Mouse (Mus musculus) intestine, postnatal 0 days (tissue): Measurements from ENCODE around the gene Xrra1. TPM values are rescaled to one million over a fixed set of nuclear protein-coding genes. Genes with fewer than 3 reads are reported as not detected.

Source experiments
- ATAC-seq: fragments of 200-750 bp; cut with Nextera tagmentation; 2 replicates; pipeline ENCODE4 v1.8.0; 2017; ENCODE audit warnings: mild to moderate bottlenecking, moderate TSS enrichment, moderate library complexity
- H3K27ac ChIP-seq: fragments of 300-500 bp; sonication (generic); 2 replicates; pipeline ENCODE4 v1.5.1; 2014; ENCODE audit warnings: mild to moderate bottlenecking, low read depth, low read length, moderate library complexity
- H3K27me3 ChIP-seq: fragments of 300-500 bp; sonication (generic); replicated peaks from 2 replicates; pipeline ENCODE4 v1.6.1; 2014; ENCODE audit warnings: low read length, mixed read lengths; ENCODE audit not compliant: control insufficient read depth, insufficient read depth
- H3K36me3 ChIP-seq: fragments of 300-500 bp; sonication (generic); 2 replicates; pipeline ENCODE4 v1.6.1; 2014; ENCODE audit warnings: mild to moderate bottlenecking, moderate library complexity; ENCODE audit not compliant: control insufficient read depth, insufficient read depth
- H3K4me1 ChIP-seq: fragments of 300-500 bp; sonication (generic); replicated peaks from 2 replicates; pipeline ENCODE4 v1.6.1; 2014; ENCODE audit warnings: antibody characterized with exemption, low read length, mixed read lengths; ENCODE audit not compliant: control insufficient read depth, insufficient read depth
- H3K4me2 ChIP-seq: fragments of 300-500 bp; sonication (generic); replicated peaks from 2 replicates; pipeline ENCODE4 v1.6.1; 2014; ENCODE audit warnings: low read depth, mild to moderate bottlenecking, moderate library complexity
- H3K4me3 ChIP-seq: fragments of 300-500 bp; sonication (generic); 2 replicates; pipeline ENCODE4 v1.5.1; 2014; ENCODE audit warnings: low read depth, low read length
- H3K9ac ChIP-seq: fragments of 300-500 bp; sonication (generic); 2 replicates; pipeline ENCODE4 v1.6.1; 2014; ENCODE audit warnings: mild to moderate bottlenecking, low read depth, low read length
- H3K9me3 ChIP-seq: fragments of 300-500 bp; sonication (generic); 2 replicates; pipeline ENCODE4 v1.6.1; 2016; ENCODE audit warnings: mixed run types; ENCODE audit not compliant: control insufficient read depth
- CTCF ChIP-seq: sonication (generic); IDR thresholded peaks from 2 replicates; pipeline ENCODE4 v1.5.1; 2016; ENCODE audit warnings: low read depth, mild to moderate bottlenecking, control low read depth, antibody characterized with exemption, moderate library complexity
- WGBS: fragments of 180-500 bp; shearing (Covaris S2); extraction: QIAGEN DNeasy Blood & Tissue Kit; methylation state at CpG from one replicate; pipeline ENCODE4 v1.1.7; 2014; 5-methylcytosine and 5-hydroxymethylcytosine counted together
- polyA plus RNA-seq: library from polyadenylated mRNA; unstranded; fragments of >200 nt; fragmentation: Nextera tagmentation; extraction: Ambion mirVana; gene quantifications from 2 replicates; pipeline ENCODE4 v1.2.1, GENCODE M21; 2015

Xrra1 gene
- polyA plus RNA-seq, 1 experiment from 2014 or later, result 0.17 TPM

DNA sequence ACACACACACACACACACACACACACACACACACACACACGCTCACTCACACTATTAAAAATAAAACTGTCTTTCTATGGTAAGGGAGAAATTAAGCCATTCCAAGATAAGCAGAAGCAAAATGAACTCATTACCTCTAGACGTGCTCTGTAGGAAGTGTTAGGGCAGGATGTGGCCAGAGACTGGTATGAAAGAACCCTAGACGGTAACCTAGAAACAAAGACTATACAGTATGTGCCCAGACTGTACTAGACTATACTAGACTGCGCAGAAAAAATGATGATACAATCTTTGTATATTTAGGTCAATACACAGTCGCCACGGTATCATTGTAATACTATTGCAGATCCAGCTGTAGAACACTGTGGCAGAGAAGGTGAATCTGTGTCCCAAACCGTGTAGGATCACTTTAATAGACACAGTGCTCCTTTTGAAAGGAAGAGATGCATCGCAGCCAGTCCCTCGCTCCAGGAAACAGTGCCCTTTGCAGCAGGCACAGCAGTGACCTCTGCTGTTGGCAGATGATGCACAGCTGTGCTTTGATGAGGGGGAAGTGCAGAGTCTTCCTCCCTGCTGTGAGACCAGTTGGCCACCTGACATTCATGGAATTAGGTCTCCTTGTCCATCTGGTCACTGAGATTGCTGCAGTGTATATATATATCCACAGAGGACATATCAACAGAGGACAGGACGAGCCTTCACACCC lies 30.4 kb downstream of the Xrra1 start:
- 45% methylated on average over 10 of the region's 10 CpGs for WGBS
- H3K4me3 ChIP-seq, result no peak overlapping the region
- no peaks in the 10 kb centered on the region for H3K27me3 ChIP-seq
- H3K4me2 ChIP-seq, result no peak overlapping the region
- no peaks in the 10 kb centered on the region for H3K36me3 ChIP-seq
- no peak overlapping the region for H3K27ac ChIP-seq
- no peaks in the 10 kb centered on the region for H3K4me1 ChIP-seq
- ATAC-seq, result no peak
- H3K9me3 ChIP-seq, result no peaks in the 10 kb centered on the region
- no peak overlapping the region for H3K9ac ChIP-seq
- peak; percentile 66 for TF ChIP-seq CTCF

- WGBS, result 67% methylated on average over 3 of the region's 3 CpGs
- Histone ChIP-seq H3K4me2 (no peak overlapping the region), H3K4me1 (no peaks in the 10 kb centered on the region), H3K27ac (no peak overlapping the region), H3K36me3 (no peaks in the 10 kb centered on the region), H3K27me3 (no peaks in the 10 kb centered on the region), H3K9me3 (no peaks in the 10 kb centered on the region), H3K4me3 (no peak overlapping the region), H3K9ac (no peak overlapping the region)
- no peak for ATAC-seq
- TF ChIP-seq CTCF, result no peak
Measured at GRCm38 (mm10) chr7:99890168-99890755, 31.3 kb downstream of the Xrra1 start.

DNA sequence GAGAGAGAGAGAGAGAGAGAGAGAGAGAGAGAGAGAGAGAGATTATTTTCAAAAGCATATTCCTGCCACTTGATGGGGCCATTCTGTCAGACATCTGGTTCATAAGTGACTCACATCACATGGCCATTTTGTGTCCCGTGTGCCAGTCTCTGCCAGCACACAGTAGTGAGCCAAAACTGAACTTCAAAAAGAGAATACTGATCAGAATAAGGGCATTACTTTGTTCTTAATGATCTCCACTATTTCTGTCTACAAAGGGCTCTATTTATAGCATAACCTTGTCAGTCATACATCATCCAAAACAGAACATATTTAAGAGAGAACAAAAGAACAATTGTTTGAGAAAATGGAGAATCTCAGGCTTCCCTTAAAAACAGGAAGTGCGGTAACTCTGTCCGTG lies 32.6 kb downstream of the Xrra1 start:
- TF ChIP-seq CTCF, result no peak
- H3K36me3 ChIP-seq, result no peaks in the 10 kb centered on the region
- no peak overlapping the region for H3K4me3 ChIP-seq
- no peak for ATAC-seq
- H3K27ac ChIP-seq, result no peak overlapping the region
- 64% methylated on average over 3 of the region's 3 CpGs for WGBS
- no peaks in the 10 kb centered on the region for H3K9me3 ChIP-seq
- H3K4me1 ChIP-seq, result no peaks in the 10 kb centered on the region
- no peaks in the 10 kb centered on the region for H3K27me3 ChIP-seq
- H3K9ac ChIP-seq, result no peak overlapping the region
- H3K4me2 ChIP-seq, result no peak overlapping the region

GRCm38 (mm10) chr7:99892351-99892750 lies 33.4 kb downstream of the Xrra1 start:
- Histone ChIP-seq H3K9me3 (no peaks in the 10 kb centered on the region), H3K4me2 (no peak overlapping the region), H3K4me1 (no peaks in the 10 kb centered on the region), H3K9ac (no peak overlapping the region), H3K27ac (no peak overlapping the region), H3K4me3 (no peak overlapping the region), H3K27me3 (no peaks in the 10 kb centered on the region), H3K36me3 (no peaks in the 10 kb centered on the region)
- 73% methylated on average over 2 of the region's 2 CpGs for WGBS
- ATAC-seq, result no peak
- TF ChIP-seq CTCF, result no peak

DNA sequence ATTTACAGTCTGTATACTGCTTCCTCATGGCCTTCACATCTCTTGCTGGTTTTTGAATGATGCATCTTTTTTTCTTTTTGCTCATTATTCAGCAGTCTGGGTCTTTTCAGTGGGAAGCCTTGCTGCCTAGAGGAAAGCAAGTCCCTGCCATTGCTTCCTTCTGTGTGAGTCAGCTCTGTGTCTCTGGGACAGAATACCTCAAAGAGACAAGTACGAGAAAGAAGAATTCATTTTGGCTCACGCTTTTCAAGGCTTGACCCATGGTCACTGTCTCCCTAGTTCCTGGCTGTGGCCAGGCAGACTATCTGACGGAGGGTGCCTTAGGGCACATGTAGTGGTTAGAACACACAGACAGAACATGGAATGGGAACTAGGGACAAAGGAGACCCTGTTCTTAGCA lies 35.1 kb downstream of the Xrra1 start:
- Histone ChIP-seq H3K4me1 (no peaks in the 10 kb centered on the region), H3K4me3 (no peak overlapping the region), H3K27ac (no peak overlapping the region), H3K36me3 (no peaks in the 10 kb centered on the region), H3K9ac (no peak overlapping the region), H3K27me3 (no peaks in the 10 kb centered on the region), H3K4me2 (no peak overlapping the region), H3K9me3 (no peaks in the 10 kb centered on the region)
- no peak for TF ChIP-seq CTCF
- ATAC-seq, result no peak
- WGBS, result 83% methylated on average over 3 of the region's 3 CpGs

DNA sequence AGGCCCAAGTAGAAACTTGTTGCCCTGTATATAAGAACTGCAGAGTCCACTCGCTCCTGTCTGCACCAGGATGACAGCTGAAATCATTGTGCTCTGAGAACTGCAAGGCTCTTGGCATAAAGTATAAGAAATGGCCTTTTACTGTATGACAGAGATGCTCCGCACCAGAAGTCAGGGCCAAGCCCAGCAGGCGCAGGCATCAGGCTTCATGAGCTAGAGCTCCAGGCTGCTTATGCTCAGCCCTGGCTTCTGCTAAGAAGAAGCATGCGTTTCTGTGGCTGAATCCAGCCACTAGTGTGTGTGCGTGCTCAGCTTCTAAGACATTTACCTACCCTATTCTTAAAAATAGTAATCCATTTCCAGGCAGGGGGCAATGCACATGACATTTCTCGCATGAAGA lies 35.6 kb downstream of the Xrra1 start:
- no peaks in the 10 kb centered on the region for H3K9me3 ChIP-seq
- H3K4me2 ChIP-seq, result no peak overlapping the region
- H3K27ac ChIP-seq, result no peak overlapping the region
- H3K4me3 ChIP-seq, result no peak overlapping the region
- H3K9ac ChIP-seq, result no peak overlapping the region
- no peak for TF ChIP-seq CTCF
- WGBS, result 86% methylated on average over 6 of the region's 6 CpGs
- no peak for ATAC-seq
- H3K27me3 ChIP-seq, result no peaks in the 10 kb centered on the region
- H3K36me3 ChIP-seq, result no peaks in the 10 kb centered on the region
- H3K4me1 ChIP-seq, result no peaks in the 10 kb centered on the region
